Mouse (Mus musculus): Measurements from ENCODE around the gene Nptxr.

DNA sequence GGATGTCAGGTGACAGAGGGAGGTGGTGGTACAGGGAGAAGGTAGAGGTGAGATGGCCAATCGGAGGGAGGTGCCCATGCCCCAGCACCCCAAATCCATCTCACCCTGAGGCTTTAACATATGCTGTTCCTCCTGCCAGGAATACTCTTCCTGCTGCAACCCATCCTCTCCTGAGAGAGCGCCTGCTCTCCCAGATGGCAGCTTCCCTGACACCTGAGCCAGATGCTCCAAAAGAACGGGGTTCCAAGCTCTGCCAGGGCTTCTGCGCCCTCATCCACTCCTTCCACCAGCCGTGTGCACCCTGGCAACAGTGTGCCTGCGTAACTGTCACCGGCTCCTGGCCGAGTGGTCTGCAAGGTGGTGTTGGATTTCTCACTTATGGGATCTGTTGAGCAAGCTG lies 6.9 kb downstream of the Nptxr start:
- no peak for TF ChIP-seq CTCF (IDR thresholded peaks at IDR 0.05; ENCODE audit: borderline replicate concordance, insufficient read depth, low read depth, low read length)
- TF ChIP-seq POLR2A (IDR thresholded peaks at IDR 0.05; ENCODE audit: borderline replicate concordance, insufficient read depth, low read length) = no peak

Data from cerebellum, adult 2 months (tissue).